Mouse (Mus musculus) ES-Bruce4 (cell line): ENCODE measurements at regions not wholly inside any gene's neighbourhood (a gene's known extent, or its start where the extent isn't known, plus 50 kb on each side); places are given as distances from the start of the nearest gene placed in this dataset.
"Not testable (repeated sequence)": the region's sequence is repeated elsewhere in the genome, so short reads cannot be mapped to it uniquely, and the experiment has no call there.

Source experiments
- H3K27ac ChIP-seq: 2 replicates; pipeline ENCODE4 v1.5.1; 2012; ENCODE audit warnings: low read length, inconsistent platforms; ENCODE audit not compliant: insufficient read depth
- H3K27me3 ChIP-seq: 2 replicates; pipeline ENCODE4 v1.6.1; 2012; ENCODE audit warnings: mild to moderate bottlenecking, low read length, inconsistent platforms; ENCODE audit not compliant: control insufficient read depth, poor library complexity, insufficient read depth, severe bottlenecking
- H3K36me3 ChIP-seq: 2 replicates; pipeline ENCODE4 v1.6.1; 2012; ENCODE audit warnings: inconsistent platforms, mild to moderate bottlenecking, low read length, moderate library complexity; ENCODE audit not compliant: control insufficient read depth, poor library complexity, insufficient read depth, severe bottlenecking
- H3K4me1 ChIP-seq: one replicate; pipeline ENCODE4 v1.8.1; 2011; ENCODE audit warnings: low read length; ENCODE audit not compliant: control insufficient read depth, insufficient read depth
- H3K4me3 ChIP-seq: 2 replicates; pipeline ENCODE4 v1.5.1; 2011; ENCODE audit warnings: low read depth, mild to moderate bottlenecking, low read length
- H3K9ac ChIP-seq: 2 replicates; pipeline ENCODE4 v1.6.1; 2012; ENCODE audit warnings: low read depth, mild to moderate bottlenecking, inconsistent platforms; ENCODE audit not compliant: poor library complexity, severe bottlenecking
- H3K9me3 ChIP-seq: replicated peaks from 2 replicates; pipeline ENCODE4 v1.6.1; 2012; ENCODE audit warnings: mild to moderate bottlenecking, low read length, inconsistent platforms; ENCODE audit not compliant: control insufficient read depth, poor library complexity, insufficient read depth, severe bottlenecking
- CTCF ChIP-seq: IDR thresholded peaks from one replicate; pipeline ENCODE4 v1.8.1; 2011; ENCODE audit warnings: low read depth, low read length
- EP300 ChIP-seq: IDR thresholded peaks from 2 replicates; pipeline ENCODE4 v1.6.1; 2011; ENCODE audit warnings: low read depth, low read length; ENCODE audit not compliant: insufficient read depth
- POLR2A ChIP-seq: IDR thresholded peaks from one replicate; pipeline ENCODE4 v1.8.1; 2011; ENCODE audit warnings: low read length; ENCODE audit not compliant: insufficient read depth

DNA sequence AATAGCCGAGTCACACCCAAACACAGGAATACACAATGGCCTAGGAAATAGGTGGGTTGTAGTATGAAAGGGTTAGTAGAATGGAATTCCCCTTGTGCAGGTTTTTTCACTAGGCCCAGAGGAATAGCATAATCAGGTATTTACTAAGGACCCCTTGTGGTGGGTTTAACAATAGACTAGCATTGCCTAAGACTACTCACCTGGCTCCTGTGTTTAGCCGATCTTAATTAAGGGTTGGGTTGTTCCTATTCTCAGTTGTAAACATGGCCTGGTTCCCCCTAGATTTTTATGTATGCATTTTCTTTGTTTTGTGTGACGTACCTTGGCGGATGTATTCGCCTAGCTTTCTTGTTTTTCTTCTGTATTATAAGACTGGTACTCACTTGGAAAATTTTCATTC is 90.8 kb upstream of the Srd5a2 start:
- H3K9me3 ChIP-seq: peaks cover 15% of the 10 kb centered on the region
- not testable (repeated sequence) for H3K36me3 ChIP-seq, H3K4me1 ChIP-seq, H3K4me3 ChIP-seq, H3K27me3 ChIP-seq, H3K9ac ChIP-seq
- H3K27ac ChIP-seq: peak overlapping the region; percentile 70

DNA sequence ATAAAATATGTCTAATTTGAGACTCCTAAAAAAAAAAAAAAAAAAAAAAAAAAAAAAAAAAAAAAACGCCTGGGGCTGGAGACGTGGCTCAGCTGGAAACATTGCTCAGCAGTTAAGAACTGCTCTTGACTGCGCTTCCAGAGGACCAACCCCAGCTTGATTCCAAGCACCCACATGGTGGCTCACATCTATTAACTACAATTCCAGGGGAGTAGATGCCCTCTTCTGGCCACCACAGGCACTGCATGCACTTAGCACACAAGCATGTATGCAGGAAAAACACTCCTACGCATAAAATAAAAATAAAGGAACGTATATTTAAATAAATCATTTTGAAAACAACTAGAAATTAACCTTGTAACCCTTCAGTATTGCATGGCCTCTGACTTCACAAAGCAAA is 87.3 kb upstream of the Srd5a2 start:
- H3K27me3 ChIP-seq: no peaks in the 10 kb centered on the region
- H3K27ac ChIP-seq: no peak overlapping the region
- H3K36me3 ChIP-seq: no peaks in the 10 kb centered on the region
- TF ChIP-seq CTCF (peak; percentile 56), EP300 (no peak), POLR2A (no peak)
- no peak overlapping the region for H3K4me3 ChIP-seq
- H3K9ac ChIP-seq: no peak overlapping the region
- peaks cover 15% of the 10 kb centered on the region for H3K9me3 ChIP-seq
- H3K4me1 ChIP-seq: no peaks in the 10 kb centered on the region

DNA sequence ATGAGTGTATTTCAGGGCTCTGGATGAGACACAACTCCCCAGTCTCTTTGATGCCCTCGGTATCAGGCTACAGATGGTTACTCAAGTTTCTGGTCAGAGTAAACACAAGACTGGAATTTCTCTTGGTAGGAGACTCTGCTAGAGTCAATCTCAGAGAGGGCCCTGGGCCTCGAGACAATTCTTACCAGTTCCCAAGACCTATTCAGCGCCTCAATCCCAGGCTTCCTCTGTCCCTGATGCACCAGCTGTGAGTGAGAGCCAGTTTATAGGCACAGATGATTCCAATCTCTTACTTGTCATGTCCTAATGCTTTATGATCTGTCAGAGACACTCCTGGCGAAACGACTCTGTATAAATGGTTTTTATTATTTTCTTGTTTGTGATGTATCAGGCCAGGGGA is 83.8 kb upstream of the Srd5a2 start:
- TF ChIP-seq POLR2A: no peak
- no peaks in the 10 kb centered on the region for H3K9me3 ChIP-seq
- H3K4me3 ChIP-seq: no peak overlapping the region
- H3K9ac ChIP-seq: no peak overlapping the region
- H3K27me3 ChIP-seq: no peaks in the 10 kb centered on the region
- H3K4me1 ChIP-seq: no peaks in the 10 kb centered on the region
- H3K27ac ChIP-seq: no peak overlapping the region
- no peaks in the 10 kb centered on the region for H3K36me3 ChIP-seq

DNA sequence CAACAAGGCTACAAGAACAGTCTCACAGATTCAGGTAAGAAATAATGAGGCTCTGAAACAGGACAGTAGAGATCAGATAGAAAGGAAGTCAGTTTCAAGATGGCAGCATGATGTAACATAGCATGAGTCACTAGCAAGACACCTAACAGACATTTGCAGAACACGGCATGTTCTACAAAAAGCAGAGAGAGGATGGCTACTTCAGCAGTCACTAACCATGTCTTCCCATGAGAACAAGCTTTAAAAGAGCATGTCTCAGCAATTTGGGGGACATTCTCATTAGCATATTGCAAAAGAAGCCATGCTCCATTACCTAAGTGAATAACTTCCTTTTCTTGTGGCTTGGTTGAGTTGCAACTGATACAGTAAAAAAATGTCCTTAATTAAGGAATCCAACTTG is 75.2 kb upstream of the Srd5a2 start:
- H3K36me3 ChIP-seq: no peaks in the 10 kb centered on the region
- no peaks in the 10 kb centered on the region for H3K27me3 ChIP-seq
- no peaks in the 10 kb centered on the region for H3K4me1 ChIP-seq
- no peak overlapping the region for H3K27ac ChIP-seq
- 0 out of 2 replicates have a peak, but pooled peaks cover 2% of the 10 kb centered on the region for H3K9me3 ChIP-seq
- TF ChIP-seq POLR2A (no peak), CTCF (no peak), EP300 (no peak)
- H3K9ac ChIP-seq: no peak overlapping the region
- no peak overlapping the region for H3K4me3 ChIP-seq

DNA sequence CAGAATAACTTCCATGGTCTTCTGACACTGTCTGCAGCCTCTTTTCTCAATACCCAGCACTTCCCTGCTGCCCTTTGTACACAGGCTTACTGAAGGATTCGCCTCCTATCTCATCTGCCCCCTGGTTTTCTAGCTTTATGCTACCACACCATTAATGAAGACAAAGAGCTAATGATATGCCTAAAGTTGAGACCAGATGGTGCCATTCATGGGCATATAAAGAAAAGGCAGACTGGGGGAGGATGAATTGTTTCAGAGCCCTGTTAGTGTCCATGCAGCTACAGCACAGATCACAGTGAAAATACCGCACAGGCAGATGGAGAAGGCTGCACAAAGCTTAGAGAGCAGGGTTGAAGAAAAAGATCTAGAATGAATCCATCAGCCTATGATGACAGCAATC is 73.3 kb upstream of the Srd5a2 start:
- Histone ChIP-seq H3K27me3 (no peaks in the 10 kb centered on the region), H3K4me1 (no peaks in the 10 kb centered on the region), H3K9me3 (0 out of 2 replicates have a peak, but pooled peaks cover 5% of the 10 kb centered on the region), H3K36me3 (no peaks in the 10 kb centered on the region), H3K4me3 (no peak overlapping the region), H3K27ac (no peak overlapping the region), H3K9ac (no peak overlapping the region)
- TF ChIP-seq CTCF (no peak), EP300 (no peak), POLR2A (no peak)
